Mouse (Mus musculus) adrenal gland, postnatal 10 days (tissue): ENCODE data around the gene Cacnb2. TPM values are rescaled to one million over a fixed set of nuclear protein-coding genes. Genes with fewer than 3 reads are reported as not detected.

Source experiments
- DNase-seq: peaks from one replicate; pipeline ENCODE4 v3.0.0; 2021; ENCODE audit warnings: mixed read lengths
- total RNA-seq, 2 experiments: library from RNA; stranded (reverse); gene quantifications; 2 replicates each; pipeline ENCODE4 v1.2.3; 2021

Gene Cacnb2
- total RNA-seq, 2 experiments from 2014 or later = 29.6 to 42.6 TPM

DNA sequence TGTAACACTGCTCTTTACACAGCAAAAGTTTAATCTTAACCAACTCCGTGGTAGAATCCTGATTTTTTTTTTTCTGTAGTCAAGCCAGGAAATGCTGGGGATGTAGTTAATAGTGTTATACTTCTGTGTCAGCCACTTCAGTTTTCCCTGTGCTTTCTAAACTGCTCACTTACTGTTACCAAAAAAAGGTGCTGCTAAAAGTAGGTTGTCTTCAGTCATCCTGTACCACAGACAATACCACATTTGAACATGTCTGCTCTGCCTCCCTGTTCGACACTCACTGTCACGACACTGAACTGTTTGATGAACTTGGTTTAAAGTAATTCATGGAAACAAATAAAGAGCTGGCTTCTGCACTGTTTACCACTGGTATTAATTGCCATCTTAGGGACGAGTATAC is 385.6 kb downstream of the Cacnb2 start:
- DNase-seq = no peak

DNA sequence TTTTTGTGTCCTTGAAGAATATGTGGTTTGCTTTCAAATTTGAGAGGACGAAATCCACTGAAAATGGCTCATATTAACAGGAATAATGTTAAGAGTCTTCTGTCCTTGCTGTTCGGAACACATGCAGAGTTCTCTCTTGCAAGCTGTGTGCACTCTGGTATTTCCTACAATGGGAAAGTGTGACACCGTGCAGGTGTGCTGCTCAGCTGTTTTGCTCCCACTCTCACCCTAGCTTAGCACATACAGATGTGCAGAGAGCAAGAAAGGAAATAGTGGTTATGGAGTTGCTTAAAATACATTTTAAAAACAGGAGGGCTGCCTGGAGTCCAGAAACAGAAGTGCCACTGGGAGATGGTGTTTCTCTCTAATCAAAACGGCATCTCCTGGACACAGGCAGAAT is 386.5 kb downstream of the Cacnb2 start:
- DNase-seq = no peak

DNA sequence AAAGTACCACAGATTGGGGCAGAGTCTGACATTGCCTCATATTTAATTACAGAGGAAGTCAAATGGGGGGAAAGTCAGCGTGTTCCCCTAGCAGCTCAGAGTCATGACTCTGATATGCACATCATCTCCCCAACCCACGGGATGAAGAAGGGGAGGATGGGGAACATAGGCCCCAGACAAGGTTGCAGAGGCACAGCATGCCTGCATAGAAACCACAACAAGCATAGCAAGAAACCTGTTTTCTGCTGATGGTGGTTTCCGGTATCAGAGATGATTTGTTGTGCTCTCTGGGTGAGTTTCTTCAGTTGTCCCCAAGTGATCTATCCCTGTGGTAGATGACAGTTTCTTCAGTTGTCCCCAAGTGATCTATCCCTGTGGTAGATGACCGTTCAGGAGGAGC is 389.6 kb downstream of the Cacnb2 start:
- DNase-seq = no peak

DNA sequence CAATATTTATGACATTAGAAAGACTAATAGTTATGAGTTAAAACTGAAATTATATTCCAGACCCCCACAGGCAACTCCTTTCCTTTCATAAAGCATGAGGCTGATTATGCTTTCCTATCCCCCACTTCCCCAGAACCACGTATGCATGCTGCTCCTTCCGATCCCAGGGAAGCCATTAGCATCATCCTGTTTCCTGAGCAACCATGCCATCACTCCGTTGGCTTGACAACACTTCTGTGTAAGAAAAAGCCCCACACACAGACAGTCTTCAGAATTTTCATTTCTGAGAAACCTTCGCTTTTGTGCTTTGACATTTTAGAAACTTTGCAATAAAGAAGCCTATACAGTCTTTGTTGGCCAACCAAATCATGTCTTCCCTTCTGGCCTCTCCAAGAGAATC is 393.1 kb downstream of the Cacnb2 start:
- no peak for DNase-seq

DNA sequence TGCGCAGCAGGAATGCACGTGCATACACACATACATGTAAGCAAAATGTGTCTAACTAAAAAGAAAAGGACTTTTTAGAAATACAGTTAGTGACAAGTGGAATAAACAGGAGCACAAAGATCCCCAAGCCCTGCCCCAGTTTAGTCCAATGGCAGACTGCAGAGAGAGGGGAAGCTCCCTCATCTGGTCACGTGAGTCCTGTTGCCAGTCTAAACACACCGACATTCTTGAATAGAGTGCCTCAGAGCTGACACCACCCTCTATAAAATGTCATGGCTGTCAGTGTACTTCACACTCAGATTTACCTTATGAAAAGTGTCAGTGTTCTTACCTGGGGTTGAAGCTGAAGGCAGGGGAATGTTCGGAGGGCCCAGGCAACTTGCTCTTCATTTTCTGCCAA is 394.9 kb downstream of the Cacnb2 start:
- no peak for DNase-seq

DNA sequence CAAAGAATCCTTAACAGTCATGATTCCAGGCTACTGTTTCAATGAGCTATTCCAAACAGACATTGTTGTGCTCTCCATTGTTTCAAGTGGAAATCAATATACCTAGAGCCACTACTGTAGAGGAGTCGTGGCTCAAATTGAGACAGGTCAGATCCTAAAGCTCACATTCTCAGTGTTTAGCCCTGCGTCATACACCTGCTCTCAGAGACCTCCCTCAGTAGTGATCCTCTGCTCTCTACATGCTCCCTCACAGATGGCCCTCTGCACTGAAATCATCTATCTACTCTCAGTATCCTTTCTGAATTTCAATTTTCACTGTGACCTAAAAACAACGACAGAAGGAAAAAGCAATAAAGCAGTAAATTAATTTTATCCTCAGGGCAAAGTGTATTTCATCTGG is 404.6 kb downstream of the Cacnb2 start:
- no peak for DNase-seq

DNA sequence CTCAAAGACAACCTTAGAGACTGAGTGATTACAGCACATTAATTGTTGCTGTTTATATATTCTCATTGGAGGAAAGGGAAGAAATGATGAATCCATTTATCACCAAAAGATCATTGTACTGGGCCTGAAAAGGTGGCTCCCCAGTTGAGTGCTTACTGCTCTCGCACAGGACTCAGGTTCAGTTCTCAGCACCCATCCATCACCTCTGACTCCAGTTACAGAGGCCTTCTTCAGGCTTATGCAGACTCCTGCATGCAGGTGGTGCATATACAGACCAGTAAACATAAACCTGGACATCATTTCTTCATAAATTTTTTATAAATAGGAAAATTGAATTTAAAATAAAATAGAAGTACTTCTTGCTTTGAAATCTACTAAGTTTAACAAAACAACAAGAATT is 405.2 kb downstream of the Cacnb2 start:
- no peak for DNase-seq

DNA sequence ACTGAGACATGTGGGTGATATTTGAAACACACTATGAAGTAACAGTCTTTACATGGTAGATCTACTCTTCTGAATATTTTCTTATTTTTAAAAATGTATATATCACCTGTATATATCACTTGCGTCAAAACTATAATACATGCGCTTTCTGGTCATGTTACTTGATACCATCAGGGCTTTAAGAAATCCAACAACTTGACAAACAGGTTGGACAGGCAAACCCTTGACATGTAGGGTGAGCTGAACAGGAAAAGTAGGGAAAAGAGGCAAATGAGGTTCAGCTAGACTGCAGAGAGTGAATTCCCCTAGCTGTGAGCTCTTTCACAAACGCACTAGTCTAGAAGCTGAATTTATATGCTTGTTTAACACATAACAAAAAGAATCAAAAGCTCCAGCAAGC is 423.9 kb downstream of the Cacnb2 start:
- DNase-seq = no peak

DNA sequence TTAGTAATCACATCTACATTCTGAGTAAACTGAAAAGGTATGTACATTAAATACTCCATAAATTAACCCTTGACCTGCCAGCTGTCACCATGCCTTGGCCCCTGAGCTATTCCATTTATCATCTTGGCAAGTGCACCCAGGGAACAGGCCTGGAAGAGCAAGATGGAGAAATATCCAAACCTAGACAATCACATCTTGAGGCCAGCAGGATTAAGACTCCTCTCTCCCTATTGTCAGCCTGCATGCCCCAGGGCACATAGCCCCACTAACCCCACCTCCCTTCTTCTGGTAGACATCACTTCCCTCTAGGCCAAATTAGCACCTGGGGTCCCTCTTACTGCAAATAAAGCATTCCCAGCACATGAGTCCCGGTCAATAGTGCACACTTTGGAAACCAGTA is 424.9 kb downstream of the Cacnb2 start:
- DNase-seq = no peak

Other genes with a start within 250 kb of the Cacnb2 start
- under 1 TPM in 1 of 2 experiments, not detected in 1; 0.15 TPM for gene Slc39a12, start 214.8 kb upstream of the Cacnb2 start, total RNA-seq